Mouse (Mus musculus) G1E (cell line): Measurements from ENCODE around the gene Slc9a3r1.

Experiments used
- CTCF ChIP-seq: IDR thresholded peaks from 2 replicates; pipeline ENCODE4 v1.5.1; 2012; ENCODE audit warnings: low read depth, low read length, inconsistent platforms, mixed read lengths
- GATA1 ChIP-seq: IDR thresholded peaks from 2 replicates; pipeline ENCODE4 v1.6.1; 2012; ENCODE audit warnings: borderline replicate concordance, low read length, inconsistent platforms, mixed read lengths

DNA sequence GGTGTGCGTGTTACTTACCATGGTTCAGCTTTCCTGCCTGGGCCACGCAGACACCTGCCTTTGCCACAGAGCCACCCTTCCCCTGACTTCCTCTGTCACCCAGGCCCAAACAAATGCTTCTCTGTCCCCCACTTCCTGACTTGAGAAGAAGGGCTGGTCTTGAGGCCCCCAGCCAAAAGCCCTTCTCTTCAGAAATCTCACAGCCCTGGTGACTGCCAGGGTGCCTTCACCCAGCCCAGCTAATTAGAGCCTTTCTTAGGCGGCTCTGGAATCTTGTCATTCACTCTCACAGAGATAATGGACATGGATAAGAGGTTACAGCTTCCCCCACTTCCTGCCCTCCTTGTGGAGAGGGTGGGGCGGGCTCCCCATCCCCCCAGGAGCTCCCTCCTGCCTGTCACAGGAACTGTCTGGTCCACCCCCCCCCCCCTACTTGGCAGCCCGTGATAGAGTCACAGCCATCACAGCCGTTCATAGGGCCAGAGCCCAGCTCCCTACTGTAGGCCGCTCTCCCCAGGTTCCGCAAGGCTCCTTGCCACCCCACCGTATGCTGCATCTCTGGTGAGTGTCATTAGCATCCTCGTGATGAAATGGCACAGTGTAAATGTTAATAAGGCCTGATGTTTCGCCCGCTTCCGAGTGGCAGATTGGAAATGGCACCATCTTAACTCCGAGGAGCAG lies 63.8 kb downstream of the Slc9a3r1 start:
- TF ChIP-seq CTCF (no peak), GATA1 (no peak)
